Mouse (Mus musculus): Measurements from ENCODE around the gene Maoa. TPM values are rescaled to one million over a fixed set of nuclear protein-coding genes. Genes with fewer than 3 reads are reported as not detected.

Maoa gene
- 10 to 100 TPM; 13.6 to 14.9 TPM for total RNA-seq (2021)

DNA sequence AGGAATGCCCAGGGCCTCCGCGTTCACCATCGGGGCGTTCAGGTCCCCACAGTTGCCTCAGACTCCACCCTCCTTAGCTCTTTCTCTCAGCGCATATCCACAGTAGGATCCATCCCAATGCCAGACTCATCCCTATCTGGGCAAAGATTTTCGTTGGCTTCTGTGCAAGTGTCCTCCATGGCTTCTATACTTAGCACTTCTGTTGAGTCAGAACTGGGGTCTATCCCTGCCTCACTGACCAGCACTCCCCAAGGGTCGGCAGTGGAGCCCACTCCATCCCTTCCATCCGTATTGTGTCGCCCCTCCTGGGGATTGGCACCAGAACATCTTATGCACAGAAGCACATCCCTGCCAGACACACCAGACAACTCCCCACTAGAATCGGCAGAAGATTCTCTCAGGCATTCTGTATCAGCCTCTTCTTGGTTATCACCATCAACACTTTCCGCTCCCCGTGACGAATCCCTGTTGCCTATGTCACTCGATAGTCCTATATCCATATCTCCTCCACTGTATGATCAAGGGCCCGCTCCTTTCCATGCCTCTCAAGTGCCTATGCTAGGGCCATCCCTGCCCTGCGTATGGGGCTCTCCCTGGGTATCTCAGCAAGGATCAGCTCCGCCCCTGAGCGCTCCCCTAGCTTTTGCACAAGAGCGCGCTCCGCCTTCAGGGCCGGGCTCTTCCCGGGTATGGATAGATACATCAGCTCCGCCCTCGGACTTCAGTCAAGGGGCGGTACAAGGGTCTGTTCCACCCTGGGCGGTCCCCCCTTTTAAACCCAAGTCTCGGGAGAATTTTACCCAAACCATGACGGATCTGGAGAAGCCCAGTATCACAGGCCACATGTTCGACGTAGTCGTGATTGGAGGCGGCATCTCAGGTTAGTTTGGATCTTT is at the start of gene Maoa:
Gene Maoa, plus strand, starts transcription at position 665 of the 896 bp plus-strand sequence.
- peak; percentile 68 to 70 for DNase-seq

DNA sequence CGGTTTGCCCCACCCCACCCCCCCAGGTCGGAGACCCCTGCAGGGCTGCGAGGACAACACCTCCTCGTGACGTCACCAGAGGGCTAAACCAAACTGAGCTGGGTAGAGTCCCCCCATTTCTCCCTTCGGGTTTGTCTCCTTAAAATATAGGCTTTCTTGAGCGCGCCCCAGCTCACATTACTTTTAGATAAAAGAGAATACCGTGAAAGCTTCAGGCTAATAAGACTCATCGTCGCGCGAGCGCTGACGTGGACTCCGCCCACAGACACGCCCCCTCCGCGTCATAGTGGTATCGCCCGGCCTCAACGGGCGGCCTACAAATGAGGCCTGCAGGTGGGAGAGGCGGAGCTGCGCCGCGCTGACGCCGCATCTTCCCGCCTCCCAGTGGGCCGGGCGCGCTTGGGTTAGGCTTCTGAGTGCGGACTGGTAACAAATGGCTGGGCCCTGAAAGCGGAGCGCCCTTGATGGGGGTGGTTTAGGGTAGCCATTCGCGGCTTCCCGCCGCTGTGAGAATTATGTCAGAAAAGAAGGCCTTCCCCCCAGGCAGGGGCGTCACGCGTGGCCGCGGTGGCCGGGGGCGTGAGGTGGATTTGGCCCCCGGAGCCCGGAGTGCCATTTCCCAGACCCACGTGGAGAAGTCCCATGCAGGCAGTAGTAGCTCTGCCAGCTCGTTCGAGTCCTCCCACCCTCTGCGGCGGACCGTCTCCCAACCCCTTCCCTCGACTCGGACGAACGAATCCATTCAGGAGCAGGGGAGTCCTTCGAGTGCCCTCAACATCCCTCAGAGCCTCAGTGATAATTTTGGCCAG is 1.1 kb upstream of the Maoa start:
- DNase-seq = peak; percentile 86 to 88

DNA sequence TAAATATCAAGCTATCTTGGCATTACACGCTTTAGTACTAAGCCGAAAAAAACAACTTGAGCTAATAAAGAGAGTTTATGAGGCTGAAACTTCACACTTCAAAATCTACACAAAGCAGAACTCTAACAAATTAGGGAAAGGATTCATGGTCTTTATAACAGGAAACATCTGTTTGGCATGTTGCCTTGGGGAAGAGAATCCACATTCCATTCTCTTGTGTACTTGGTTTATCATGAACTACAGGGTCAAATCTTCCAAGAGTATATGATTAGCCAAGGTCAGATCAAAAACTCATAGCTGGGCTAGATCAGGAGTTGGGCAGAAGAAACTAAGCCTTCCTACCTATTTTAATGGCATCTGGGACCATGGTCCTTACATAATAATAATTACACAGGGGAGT is 37.0 kb downstream of the Maoa start:
- no peak for DNase-seq

DNA sequence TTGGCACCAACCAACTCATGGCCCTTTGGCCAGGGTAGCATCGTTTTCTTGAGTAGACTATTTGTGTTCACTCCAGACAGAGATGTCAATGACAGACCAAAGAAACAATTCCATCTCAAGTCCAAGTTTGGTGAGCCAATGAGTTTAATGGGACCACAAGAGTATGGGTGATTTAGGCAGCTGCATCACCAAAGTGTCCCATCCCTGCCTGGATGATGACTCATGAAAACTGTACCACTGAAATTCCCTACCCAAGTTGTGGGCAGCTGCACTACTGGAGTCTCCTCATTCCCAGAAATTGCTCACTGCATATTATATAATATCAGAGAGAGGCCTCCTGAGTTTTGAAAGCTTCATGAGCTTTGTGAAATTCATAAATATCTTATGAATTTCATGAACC is 86.6 kb downstream of the Maoa start:
- no peak for DNase-seq

DNA sequence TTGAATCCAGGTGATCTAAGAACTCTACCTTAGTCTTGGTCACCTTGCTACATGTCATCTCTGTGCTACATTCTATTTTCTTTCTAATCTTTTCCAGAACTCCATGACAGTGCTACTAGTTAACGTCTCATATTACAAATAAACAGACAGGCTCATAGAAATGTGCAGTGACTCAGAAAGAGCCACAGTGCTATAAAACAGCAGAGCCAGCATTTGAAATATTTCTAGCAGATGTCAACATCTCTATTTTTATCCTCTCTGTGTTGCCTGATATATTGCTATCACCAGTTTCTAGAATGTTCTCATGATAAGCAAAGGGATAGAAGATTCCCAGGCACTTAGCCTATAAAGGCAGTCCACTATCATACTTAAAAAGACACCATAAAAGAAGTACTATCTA is 94.5 kb downstream of the Maoa start:
- no peak for DNase-seq

Other genes with a start within 250 kb of the Maoa start
- not detected for gene Cypt1, start 96.8 kb upstream of the Maoa start, total RNA-seq (2021)
- gene Maob, start 197.7 kb downstream of the Maoa start, total RNA-seq (2021) = 10 to 100 TPM; 16.6 to 19.3 TPM